Mouse (Mus musculus) small intestine, adult 2 months (tissue): Measurements from ENCODE around the gene Dennd1b. TPM values are rescaled to one million over a fixed set of nuclear protein-coding genes. Genes with fewer than 3 reads are reported as not detected.

Experiments
- H3K27ac ChIP-seq: fragments of 200-500 bp; 2 replicates; pipeline ENCODE4 v1.5.1; 2012; ENCODE audit warnings: low read depth, low read length, control low read depth, inconsistent platforms; ENCODE audit not compliant: insufficient read depth
- H3K27me3 ChIP-seq: fragments of 200-500 bp; 2 replicates; pipeline ENCODE4 v1.6.1; 2012; ENCODE audit warnings: mild to moderate bottlenecking, moderate library complexity, low read length, inconsistent platforms; ENCODE audit not compliant: control insufficient read depth, insufficient read depth
- H3K36me3 ChIP-seq: fragments of 200-500 bp; 2 replicates; pipeline ENCODE4 v1.6.1; 2012; ENCODE audit warnings: mild to moderate bottlenecking, low read length, control low read depth, inconsistent platforms; ENCODE audit not compliant: control insufficient read depth, insufficient read depth
- H3K4me1 ChIP-seq: fragments of 200-500 bp; 2 replicates; pipeline ENCODE4 v1.6.1; 2012; ENCODE audit warnings: low read length, inconsistent platforms, mixed read lengths; ENCODE audit not compliant: control insufficient read depth, insufficient read depth, insufficient read length
- H3K4me3 ChIP-seq: fragments of 200-500 bp; 2 replicates; pipeline ENCODE4 v1.5.1; 2012; ENCODE audit warnings: low read depth, mild to moderate bottlenecking, control low read depth, inconsistent platforms, low read length, moderate library complexity
- CTCF ChIP-seq: fragments of 200-500 bp; IDR thresholded peaks from 2 replicates; pipeline ENCODE4 v1.5.1; 2012; ENCODE audit warnings: low read depth, mild to moderate bottlenecking, control low read depth, inconsistent platforms, low read length, moderate library complexity, mixed read lengths; ENCODE audit not compliant: insufficient replicate concordance, insufficient read length; ENCODE audit errors: extremely low read depth
- POLR2A ChIP-seq: fragments of 200-500 bp; IDR thresholded peaks from 2 replicates; pipeline ENCODE4 v1.6.1; 2012; ENCODE audit warnings: low read depth, mild to moderate bottlenecking, control low read depth, inconsistent platforms, low read length, moderate library complexity
- WGBS: fragments of 180-500 bp; shearing (Covaris S2); methylation state at CpG from one replicate; pipeline ENCODE4 v1.1.7; 2018; 5-methylcytosine and 5-hydroxymethylcytosine counted together
- polyA plus RNA-seq: library from polyadenylated mRNA; depleted of rRNA; stranded (reverse); fragments of >200 nt; gene quantifications from 2 replicates; pipeline ENCODE4 v1.2.3, GENCODE M21; 2012

Dennd1b gene
- polyA plus RNA-seq, 1 experiment = 13.6 TPM

GRCm38 (mm10) chr1:139153006-139153405 lies 189.8 kb downstream of the Dennd1b start:
- Histone ChIP-seq H3K4me3 (no peak overlapping the region), H3K36me3 (peaks cover 2% of the 10 kb centered on the region), H3K27me3 (no peaks in the 10 kb centered on the region), H3K27ac (no peak overlapping the region), H3K4me1 (no peaks in the 10 kb centered on the region)
- WGBS = 92% methylated on average over 2 of the region's 2 CpGs
- no peak for TF ChIP-seq POLR2A
- TF ChIP-seq CTCF = no peak

- Histone ChIP-seq H3K4me3 (no peak overlapping the region), H3K27me3 (no peaks in the 10 kb centered on the region), H3K27ac (no peak overlapping the region), H3K4me1 (no peaks in the 10 kb centered on the region), H3K36me3 (peaks cover 2% of the 10 kb centered on the region)
- 75% methylated on average over 6 of the region's 6 CpGs for WGBS
- TF ChIP-seq CTCF (no peak), POLR2A (no peak)
Measured at GRCm38 (mm10) chr1:139153493-139153892, 190.3 kb downstream of the Dennd1b start.

- Histone ChIP-seq H3K4me1 (no peaks in the 10 kb centered on the region), H3K27me3 (no peaks in the 10 kb centered on the region), H3K36me3 (peaks cover 2% of the 10 kb centered on the region; the same call in 1 of the 2 replicates), H3K4me3 (no peak overlapping the region), H3K27ac (no peak overlapping the region)
- 25% methylated on average over 3 of the region's 3 CpGs for WGBS
- TF ChIP-seq POLR2A = no peak
- no peak for TF ChIP-seq CTCF
Measured at GRCm38 (mm10) chr1:139156397-139156796, 193.2 kb downstream of the Dennd1b start.

GRCm38 (mm10) chr1:139161619-139162018 lies 198.4 kb downstream of the Dennd1b start:
- H3K4me3 ChIP-seq = no peak overlapping the region
- TF ChIP-seq CTCF (0 out of 2 replicates have a peak, but pooled peaks have one; percentile 6), POLR2A (no peak)
- no peak overlapping the region for H3K27ac ChIP-seq
- H3K36me3 ChIP-seq = peaks cover 5% of the 10 kb centered on the region; the same call in 1 of the 2 replicates
- no peaks in the 10 kb centered on the region for H3K27me3 ChIP-seq
- WGBS = 66% methylated on average over 3 of the region's 3 CpGs
- H3K4me1 ChIP-seq = no peaks in the 10 kb centered on the region

- TF ChIP-seq POLR2A (no peak), CTCF (peak; percentile 13; the same call in 1 of the 2 replicates)
- 56% methylated on average over 5 of the region's 5 CpGs for WGBS
- no peak overlapping the region for H3K27ac ChIP-seq
Measured at GRCm38 (mm10) chr1:139162814-139163213, 199.6 kb downstream of the Dennd1b start.

GRCm38 (mm10) chr1:139174058-139174832 lies 211.0 kb downstream of the Dennd1b start:
- Histone ChIP-seq H3K36me3 (peaks cover 29% of the 10 kb centered on the region), H3K4me3 (no peak overlapping the region), H3K27me3 (no peaks in the 10 kb centered on the region), H3K4me1 (no peaks in the 10 kb centered on the region), H3K27ac (no peak overlapping the region)
- WGBS = 77% methylated on average over 3 of the region's 3 CpGs
- TF ChIP-seq POLR2A = no peak
- TF ChIP-seq CTCF = no peak

More at GRCm38 (mm10) chr1:139162814-139163213, 199.6 kb downstream of the Dennd1b start:
- H3K27me3 ChIP-seq = no peaks in the 10 kb centered on the region
- peaks cover 7% of the 10 kb centered on the region for H3K36me3 ChIP-seq
- no peaks in the 10 kb centered on the region for H3K4me1 ChIP-seq
- no peak overlapping the region for H3K4me3 ChIP-seq

GRCm38 (mm10) chr1:139179707-139180106 lies 216.5 kb downstream of the Dennd1b start:
- Histone ChIP-seq H3K4me1 (no peaks in the 10 kb centered on the region), H3K36me3 (no peaks in the 10 kb centered on the region; the same call in 1 of the 2 replicates), H3K27ac (no peak overlapping the region), H3K4me3 (no peak overlapping the region), H3K27me3 (no peaks in the 10 kb centered on the region)
- WGBS = 58% methylated on average over 1 of the region's 1 CpGs
- no peak for TF ChIP-seq POLR2A
- no peak for TF ChIP-seq CTCF
